Mouse (Mus musculus): ENCODE results near the gene Cyb561.

GRCm38 (mm10) chr11:105934303-105934711 is 18.8 kb downstream of the Cyb561 start:
- TF ChIP-seq POLR2A (IDR thresholded peaks at IDR 0.05; ENCODE audit: borderline replicate concordance, insufficient read depth, low read length) (no peak), CTCF (IDR thresholded peaks at IDR 0.05; ENCODE audit: borderline replicate concordance, insufficient read depth, low read depth, low read length) (no peak)

Measured in cerebellum, adult 2 months (tissue).